Mouse (Mus musculus) cerebellum, postnatal 14 days (tissue): ENCODE measurements around the gene Ccdc124.

Source experiments
- DNase-seq, 2 experiments: peaks; one replicate each; pipeline ENCODE4 v3.0.0; 2021; ENCODE audit warnings: mixed read lengths in 2 of 2

The Ccdc124 gene

DNA sequence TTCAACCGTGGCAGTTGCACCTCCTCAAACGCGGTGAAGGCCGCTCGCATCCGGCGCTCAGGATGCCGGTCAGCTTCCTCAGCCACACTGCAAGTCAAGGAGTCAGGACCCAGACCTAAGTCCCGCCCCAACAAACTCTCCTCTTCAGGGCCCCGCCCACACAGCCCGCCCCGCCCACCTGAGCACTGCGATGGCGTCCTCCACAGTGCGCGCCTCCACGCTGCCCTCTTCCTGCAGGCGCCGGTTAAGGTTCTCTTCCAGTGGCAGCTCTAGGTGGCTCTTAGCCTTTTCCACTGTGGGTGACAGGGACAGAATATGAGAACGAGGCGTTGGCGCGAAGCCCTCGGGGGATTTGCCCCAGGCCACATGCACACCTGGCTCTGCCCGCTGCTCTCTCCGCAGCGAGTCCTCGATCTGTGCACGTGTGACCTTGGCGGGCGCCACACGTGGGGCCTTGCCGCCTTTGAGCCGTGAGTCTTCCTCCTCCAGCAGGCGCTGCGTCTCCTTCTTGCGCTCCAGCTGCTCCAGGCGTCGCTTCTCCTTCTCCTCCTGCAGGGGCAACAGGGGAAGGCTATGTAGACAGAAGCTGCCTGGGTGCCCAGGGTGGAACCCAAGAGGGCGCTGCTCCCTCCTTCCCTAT lies 5.1 kb downstream of the Ccdc124 start:
- DNase-seq = no peak

DNA sequence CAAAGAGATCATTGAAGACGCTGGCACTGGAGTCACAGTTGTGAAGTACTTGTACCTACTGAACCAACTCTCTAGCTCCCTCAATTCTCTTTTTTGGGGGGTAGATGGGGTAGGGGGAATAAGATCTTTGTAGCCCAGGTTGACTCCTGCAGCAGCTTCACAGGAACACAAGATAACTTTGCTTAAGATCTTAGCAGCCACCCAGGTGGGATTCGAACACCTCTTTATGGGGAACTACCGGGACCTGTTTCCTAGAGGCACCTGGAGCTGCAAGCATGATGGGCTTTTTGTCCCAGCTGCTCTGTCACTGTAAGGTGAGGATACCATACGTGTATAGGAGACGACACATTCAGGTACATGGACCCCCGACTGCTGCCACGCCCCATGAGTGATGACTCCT lies 7.2 kb downstream of the Ccdc124 start:
- no peak for DNase-seq

DNA sequence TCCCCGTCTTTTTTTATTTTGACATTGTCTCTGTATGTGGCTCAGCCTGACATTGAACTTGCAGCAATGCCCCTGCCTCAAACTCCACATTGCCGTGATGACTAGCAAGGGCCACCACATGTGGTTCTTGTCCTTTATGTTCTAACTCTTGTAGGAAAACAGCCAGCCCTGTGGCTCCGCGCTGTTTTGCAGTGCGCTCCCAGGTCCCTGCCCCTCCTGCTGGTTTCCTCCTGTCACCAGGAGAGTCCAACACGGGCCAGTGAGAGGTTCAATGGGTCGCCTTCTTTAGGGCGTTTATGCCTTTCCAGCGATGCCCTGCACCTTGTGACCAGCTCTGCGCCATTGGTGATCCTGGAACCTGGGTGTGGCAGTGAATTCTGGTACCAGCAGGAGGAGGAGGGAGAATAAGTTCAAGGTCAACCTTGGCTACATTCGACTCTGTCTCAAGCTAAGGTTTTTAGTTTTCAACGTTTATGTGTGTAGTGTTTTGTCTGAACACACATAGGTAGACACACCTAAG lies 7.7 kb downstream of the Ccdc124 start:
- DNase-seq = peak in 1 of 2 experiments; percentile 59

GRCm38 (mm10) chr8:70865350-70866000 lies 8.3 kb downstream of the Ccdc124 start:
- DNase-seq = peak; percentile 100

DNA sequence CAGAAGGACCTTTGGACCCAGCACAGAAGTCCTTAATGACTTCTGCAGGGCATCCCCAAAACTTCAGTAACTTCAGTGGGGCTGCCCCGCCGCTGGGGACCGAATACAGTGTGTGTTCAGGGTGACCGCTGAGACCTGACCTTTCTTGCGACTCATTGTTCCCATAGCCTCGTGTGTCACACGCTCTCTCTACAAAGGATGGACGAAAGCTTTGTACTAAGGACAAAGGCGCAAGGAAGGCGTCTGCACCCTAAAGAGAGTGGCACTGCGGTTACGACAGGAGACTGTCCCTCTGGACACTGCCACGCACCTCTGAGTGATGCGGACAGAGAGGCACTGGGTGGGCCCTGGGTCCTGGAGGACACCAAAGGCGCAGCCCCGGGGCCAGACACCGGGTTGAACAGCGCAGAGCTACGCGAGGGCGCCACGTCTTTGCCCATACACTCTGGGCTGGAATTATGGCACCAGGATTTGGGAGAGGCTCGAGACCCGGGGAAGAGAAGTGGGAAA lies 9.0 kb downstream of the Ccdc124 start:
- DNase-seq = peak; percentile 52 to 66

DNA sequence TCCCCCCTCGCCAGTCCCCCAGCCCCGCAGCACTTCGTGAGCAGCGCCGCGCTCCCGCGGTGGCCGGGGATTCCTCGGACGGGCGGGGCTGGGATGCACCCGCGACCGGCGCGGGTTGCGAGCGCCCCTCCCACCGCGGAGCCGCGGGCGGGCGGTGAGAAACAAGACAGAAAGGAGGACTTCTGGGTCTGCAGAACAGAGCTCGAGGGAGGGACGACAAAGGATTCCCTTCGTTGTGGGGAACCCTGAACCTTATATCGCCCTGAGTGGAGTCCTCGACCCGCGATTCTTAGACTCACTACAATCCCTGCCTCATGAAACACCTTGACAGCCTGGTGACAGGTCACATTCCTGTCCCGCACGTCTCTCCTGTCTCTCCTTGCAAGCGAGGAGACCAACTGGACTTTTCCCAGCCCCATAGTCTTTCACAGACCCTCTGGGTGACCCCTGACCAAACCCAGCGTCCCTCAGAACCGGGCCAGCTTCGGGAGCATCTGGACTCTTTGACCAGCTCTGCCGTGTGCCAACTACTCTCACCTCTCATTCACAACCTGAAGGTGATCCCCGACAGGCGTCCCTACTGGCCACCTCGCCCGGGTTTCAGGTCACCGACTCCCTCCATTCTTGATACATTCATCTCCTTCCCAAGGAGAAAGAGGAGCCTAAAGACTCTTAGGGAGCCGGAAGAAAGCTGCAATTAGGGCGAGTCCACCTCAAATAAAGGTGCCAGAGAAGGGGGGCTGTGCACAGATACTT lies 9.6 kb downstream of the Ccdc124 start:
- DNase-seq = no peak

GRCm38 (mm10) chr8:70862824-70863641 lies 10.7 kb downstream of the Ccdc124 start, which contains the start of gene Kcnn1:
Gene Kcnn1, minus strand, starts transcription at chr8:70863258.
- no peak for DNase-seq

- no peak for DNase-seq
These were observed 16.2 kb downstream of the Ccdc124 start for GRCm38 (mm10) chr8:70857516-70857915.

DNA sequence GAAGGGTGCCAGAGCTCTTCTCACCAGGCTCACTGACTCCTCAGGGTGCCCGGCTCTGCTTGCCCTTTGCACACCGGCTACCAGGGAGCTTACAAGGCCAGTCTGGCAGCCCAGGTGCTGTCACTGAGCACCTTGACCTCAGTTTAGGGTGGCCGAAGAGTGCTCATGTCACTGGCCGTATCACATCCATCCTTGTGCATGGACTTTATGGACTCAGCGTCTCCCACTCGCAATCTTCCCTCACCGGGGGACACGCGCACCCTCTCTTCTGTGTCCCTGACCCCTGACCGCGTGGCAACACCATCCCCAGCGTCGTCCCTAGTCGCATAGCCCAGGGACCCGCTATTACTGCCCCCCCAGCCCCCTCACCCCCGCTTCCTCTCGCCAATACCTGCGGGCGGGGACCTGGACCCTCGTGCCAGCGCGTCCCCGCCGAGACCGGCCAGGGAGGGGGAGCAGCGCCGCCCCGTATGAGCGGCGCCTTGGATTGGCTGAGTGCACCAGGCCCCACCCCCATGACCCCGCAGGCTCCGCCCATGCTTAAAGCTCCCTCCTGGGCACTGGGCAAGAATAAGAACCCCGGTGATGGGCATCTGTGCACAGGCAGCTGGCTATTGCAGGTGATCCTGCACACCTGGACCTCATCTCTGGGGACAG lies 17.1 kb downstream of the Ccdc124 start:
- DNase-seq = peak; percentile 80 to 82

GRCm38 (mm10) chr8:70856028-70856427 lies 17.7 kb downstream of the Ccdc124 start:
- no peak for DNase-seq

DNA sequence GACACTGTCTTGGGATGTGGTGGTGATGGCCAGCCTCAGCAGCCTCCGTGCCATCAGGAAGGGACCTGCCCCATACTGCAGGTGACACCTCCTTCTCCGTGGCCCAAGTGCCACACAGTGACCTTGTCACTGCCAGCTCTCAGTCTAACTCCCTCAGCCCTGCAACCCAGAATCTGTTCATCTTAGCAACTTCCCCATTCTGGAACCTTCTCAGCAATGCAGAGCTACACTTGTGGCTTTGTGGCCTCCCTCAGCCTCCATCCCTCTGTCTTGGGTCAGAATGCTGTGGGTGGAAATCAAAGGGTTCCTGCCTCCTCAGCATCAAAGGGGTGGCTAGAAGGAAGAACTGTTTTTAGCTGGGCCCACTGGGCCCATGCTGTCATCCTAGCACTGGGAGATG lies 19.9 kb downstream of the Ccdc124 start:
- no peak for DNase-seq

DNA sequence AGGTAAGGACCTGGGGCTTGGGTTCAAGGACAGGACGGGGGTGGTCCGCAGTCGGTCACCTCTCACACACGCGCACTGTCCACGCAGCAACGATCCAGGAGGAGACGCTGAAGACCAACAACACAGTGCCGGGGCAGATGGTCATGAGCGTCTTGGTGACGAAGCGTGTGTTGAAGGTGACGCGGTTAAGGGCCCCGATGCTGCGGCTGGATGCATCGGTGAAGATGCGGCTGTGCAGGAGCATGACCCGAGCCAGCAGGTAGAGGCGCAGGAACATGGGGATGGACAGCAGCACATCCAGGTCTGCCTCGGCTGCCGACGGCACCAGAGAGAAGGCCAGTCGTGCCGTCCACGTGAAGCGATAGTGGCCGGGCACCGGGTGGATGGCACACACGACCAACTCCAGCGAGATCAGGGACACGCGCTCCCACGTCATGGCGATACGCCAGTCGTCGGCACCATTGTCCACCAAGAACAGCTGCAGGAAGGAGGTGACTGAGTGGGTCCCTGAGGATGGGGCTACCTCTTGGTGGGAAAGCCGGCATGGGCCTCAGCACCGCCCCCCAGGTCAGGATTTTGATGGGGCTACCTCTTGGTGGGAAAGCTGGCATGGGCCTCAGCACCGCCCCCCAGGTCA lies 21.0 kb downstream of the Ccdc124 start:
- no peak for DNase-seq

- no peak for DNase-seq
These were observed 21.9 kb downstream of the Ccdc124 start for GRCm38 (mm10) chr8:70851837-70852236.

GRCm38 (mm10) chr8:70850947-70851346 lies 22.8 kb downstream of the Ccdc124 start:
- no peak for DNase-seq

DNA sequence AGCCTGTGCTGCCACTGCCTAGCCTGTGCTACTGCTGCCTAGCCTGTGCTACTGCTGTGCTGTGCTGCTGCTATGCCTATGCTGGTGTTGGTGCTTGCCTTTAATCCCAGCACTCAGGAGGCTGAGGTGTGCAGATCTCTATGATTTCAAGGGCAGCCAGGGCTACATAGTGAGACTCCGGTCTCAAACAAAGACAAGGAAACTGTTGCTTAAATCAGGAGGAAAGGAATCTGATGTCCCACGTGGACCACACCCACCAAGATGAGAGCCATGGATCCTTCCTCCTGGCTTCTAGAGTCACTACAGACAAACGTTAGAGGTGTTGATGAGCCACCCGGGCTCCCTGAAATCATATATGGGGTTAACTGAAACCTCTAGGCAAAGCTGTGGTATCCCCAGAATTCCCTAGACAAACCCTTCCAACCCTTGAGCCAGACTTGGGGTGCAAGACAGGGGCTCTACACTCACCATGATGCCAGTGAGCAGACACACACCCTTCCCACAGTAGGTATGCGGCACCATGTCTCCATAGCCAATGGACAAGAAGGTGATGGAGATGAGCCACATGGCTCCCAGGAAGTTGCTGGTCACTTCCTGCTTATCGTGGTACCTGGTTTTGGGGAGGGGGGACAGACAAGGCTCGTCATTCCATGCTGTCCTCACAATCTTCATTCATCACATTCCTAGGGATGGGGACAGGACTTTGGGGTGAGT lies 23.4 kb downstream of the Ccdc124 start:
- DNase-seq = no peak

DNA sequence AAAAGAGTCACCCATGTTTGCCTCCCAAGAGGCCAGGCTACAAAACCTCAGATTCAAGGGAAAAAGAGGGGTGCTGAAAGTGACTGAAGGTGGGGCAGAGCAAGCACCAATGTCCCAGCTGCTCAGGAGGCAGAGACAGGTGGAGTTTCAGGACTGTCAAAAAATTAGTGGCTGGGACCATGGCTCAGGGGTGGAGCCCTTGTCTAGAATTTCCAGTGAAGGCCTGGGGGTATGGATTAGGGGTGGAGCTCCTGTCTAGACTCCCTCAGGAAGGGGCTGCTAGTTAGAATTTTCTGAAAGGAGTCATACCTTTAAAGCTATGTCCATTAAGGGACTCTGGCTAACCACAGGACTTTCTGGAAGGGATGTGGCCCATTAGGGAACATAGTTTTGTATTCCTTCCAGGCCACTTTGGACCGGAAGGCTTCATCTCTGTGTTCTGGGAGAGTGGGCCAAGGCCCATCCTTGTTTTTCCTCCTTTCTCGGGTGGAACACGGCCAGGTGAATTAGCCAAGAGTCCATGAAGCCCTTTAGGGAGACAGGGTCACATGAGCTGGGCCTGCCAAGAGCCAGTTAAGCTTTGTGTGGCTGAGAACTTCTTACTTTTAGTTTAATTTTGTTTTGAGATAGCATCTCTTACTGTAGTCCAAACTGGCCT lies 24.3 kb downstream of the Ccdc124 start:
- no peak for DNase-seq

- DNase-seq = no peak
These were observed 27.2 kb downstream of the Ccdc124 start for GRCm38 (mm10) chr8:70846371-70847154.

- DNase-seq = peak in 1 of 2 experiments; percentile 37
These were observed 28.6 kb downstream of the Ccdc124 start for GRCm38 (mm10) chr8:70845108-70845507.

DNA sequence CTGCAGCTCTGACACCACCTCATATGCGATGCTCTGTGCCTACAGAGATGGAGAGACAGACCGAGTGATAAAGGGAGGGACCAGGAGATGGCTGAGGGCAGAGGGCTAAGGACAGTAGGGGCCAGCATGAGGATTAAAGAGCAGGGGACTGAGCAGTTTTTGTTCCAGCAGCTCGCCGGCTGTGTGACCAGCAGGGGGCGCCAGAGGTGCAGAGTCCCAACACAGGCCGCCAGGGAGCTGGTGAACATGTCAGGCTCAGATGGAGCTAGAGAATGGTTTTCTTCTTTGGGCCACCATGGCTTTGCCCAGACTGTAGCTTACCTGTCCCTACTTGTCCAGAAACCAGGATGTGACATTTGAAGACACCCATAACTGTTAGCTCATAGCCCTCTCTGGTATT lies 29.2 kb downstream of the Ccdc124 start:
- peak; percentile 92 to 96 for DNase-seq
